Mouse (Mus musculus) brain, embryonic 14.5 days (tissue): ENCODE measurements around the gene Tlnrd1. TPM values are rescaled to one million over a fixed set of nuclear protein-coding genes. Genes with fewer than 3 reads are reported as not detected.

ENCODE experiments used
- DNase-seq: peaks from one replicate; pipeline ENCODE4 v3.0.0-alpha.2; 2011; ENCODE audit warnings: low read depth
- CTCF ChIP-seq: fragments of 200-500 bp; IDR thresholded peaks from 2 replicates; pipeline ENCODE4 v1.5.1; 2012; ENCODE audit warnings: inconsistent platforms, mild to moderate bottlenecking, moderate library complexity, borderline replicate concordance; ENCODE audit not compliant: insufficient read depth, insufficient read length; ENCODE audit errors: extremely low read depth
- POLR2A ChIP-seq: fragments of 200-500 bp; IDR thresholded peaks from 2 replicates; pipeline ENCODE4 v1.6.1; 2012; ENCODE audit warnings: mild to moderate bottlenecking, inconsistent platforms, borderline replicate concordance; ENCODE audit not compliant: poor library complexity, insufficient read depth, insufficient read length, severe bottlenecking; ENCODE audit errors: extremely low read depth
- polyA plus RNA-seq: library from polyadenylated mRNA; depleted of rRNA; stranded (reverse); fragments of >200 nt; gene quantifications from 2 replicates; pipeline ENCODE4 v1.2.3, GENCODE M21; 2012

Tlnrd1 gene
- polyA plus RNA-seq, 1 experiment: 28.0 TPM

GRCm38 (mm10) chr7:83856353-83857207 lies 27.5 kb downstream of the Tlnrd1 start:
- TF ChIP-seq CTCF: no peak
- no peak for TF ChIP-seq POLR2A

GRCm38 (mm10) chr7:83855203-83855602 lies 28.9 kb downstream of the Tlnrd1 start:
- no peak for DNase-seq
- no peak for TF ChIP-seq POLR2A
- TF ChIP-seq CTCF: no peak

More at GRCm38 (mm10) chr7:83856353-83857207, 27.5 kb downstream of the Tlnrd1 start:
- no peak for DNase-seq

GRCm38 (mm10) chr7:83852381-83853380 lies 31.4 kb downstream of the Tlnrd1 start:
- peak; percentile 33 for DNase-seq

GRCm38 (mm10) chr7:83851569-83852380 lies 32.3 kb downstream of the Tlnrd1 start:
- TF ChIP-seq CTCF: no peak
- TF ChIP-seq POLR2A: no peak
- no peak for DNase-seq

More at GRCm38 (mm10) chr7:83852381-83853380, 31.4 kb downstream of the Tlnrd1 start:
- TF ChIP-seq CTCF: no peak
- no peak for TF ChIP-seq POLR2A

GRCm38 (mm10) chr7:83847187-83848075 lies 36.7 kb downstream of the Tlnrd1 start:
- TF ChIP-seq POLR2A (no peak), CTCF (no peak)
- no peak for DNase-seq

GRCm38 (mm10) chr7:83844807-83845206 lies 39.3 kb downstream of the Tlnrd1 start:
- TF ChIP-seq CTCF (no peak), POLR2A (no peak)
- no peak for DNase-seq

- no peak for DNase-seq
- no peak for TF ChIP-seq CTCF
- TF ChIP-seq POLR2A: no peak
Measured at GRCm38 (mm10) chr7:83842486-83843259, 41.4 kb downstream of the Tlnrd1 start.

GRCm38 (mm10) chr7:83840076-83840475 lies 44.0 kb downstream of the Tlnrd1 start:
- DNase-seq: no peak
- no peak for TF ChIP-seq CTCF
- no peak for TF ChIP-seq POLR2A
